Mouse (Mus musculus) CH12F3 (cell line): ENCODE data around the gene 0610009B22Rik.

ENCODE experiments used
- in situ Hi-C: fragments of 300-500 bp; cut with MboI; formaldehyde crosslinking; loops from 2 replicates; pipeline ENCODE4 v1.14.3; 2020; ENCODE audit warnings: low sequenced_read_pairs

0610009B22Rik gene

GRCm38 (mm10) chr11:51637971-51638414 is 50.7 kb downstream of the 0610009B22Rik start:
- in situ Hi-C loops: no loop called here

DNA sequence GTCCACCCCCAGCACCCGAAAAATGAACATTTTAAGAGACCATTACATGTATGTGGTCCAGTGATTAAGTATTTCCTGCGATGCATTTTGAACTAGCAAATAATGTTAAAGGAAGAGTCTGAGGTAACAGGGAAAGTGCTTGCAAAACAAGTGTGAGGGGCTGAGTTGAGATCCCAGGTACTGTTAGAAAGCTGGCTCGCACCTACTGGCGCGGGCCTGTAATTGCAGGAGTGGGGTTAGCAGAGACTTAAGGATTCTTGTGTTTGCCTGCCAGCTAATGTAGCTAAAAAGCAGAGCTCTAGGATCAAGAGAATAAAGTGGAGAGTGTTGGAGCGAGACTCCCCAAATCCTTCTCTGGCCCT is 52.4 kb downstream of the 0610009B22Rik start:
- in situ Hi-C loops: no loop called here

DNA sequence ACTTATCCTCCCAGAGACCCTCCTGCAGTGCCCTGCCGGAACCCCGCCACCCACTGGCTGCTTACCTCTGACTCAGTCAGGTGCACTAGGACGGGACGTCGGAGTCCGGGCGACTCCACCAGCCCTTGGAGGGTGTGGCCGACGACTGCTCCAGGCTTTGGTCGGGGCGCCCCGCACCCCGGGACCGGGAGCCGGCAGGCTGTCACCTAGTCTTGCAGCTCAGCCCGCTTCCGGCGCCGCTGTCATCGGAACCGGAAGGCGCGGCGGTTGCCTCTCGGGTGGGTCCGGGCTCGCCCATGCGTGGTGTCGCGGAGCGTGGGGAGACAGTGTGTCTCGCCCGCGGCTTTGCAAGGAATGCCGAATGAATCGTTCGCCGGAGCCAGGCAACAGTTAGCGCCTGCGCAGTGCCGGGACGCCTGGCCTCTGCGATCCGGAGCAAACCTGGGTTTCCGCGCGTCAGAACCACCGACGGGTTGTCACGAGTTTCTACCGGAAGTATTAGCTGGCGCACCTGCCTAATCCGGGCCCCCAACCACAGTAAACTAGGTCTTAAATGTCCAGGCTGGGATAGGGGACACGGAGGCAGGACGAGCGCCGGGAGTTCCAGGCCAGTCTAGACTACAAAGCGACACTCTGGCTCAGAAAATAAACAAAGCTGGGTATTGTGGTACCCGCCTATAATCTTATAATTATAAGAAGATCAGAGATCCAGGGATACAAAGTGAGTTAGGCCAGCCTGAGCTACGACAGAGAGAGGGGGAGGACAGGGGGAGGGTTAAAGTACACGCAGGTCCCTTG is 53.0 kb downstream of the 0610009B22Rik start, which contains the start of gene Rmnd5b:
Gene Rmnd5b (minus strand): TSS at position 372 of the 798 bp plus-strand sequence.
- in situ Hi-C loops: no loop called here
